Mouse (Mus musculus): Measurements from ENCODE around the gene Lsamp.

Gene Lsamp

DNA sequence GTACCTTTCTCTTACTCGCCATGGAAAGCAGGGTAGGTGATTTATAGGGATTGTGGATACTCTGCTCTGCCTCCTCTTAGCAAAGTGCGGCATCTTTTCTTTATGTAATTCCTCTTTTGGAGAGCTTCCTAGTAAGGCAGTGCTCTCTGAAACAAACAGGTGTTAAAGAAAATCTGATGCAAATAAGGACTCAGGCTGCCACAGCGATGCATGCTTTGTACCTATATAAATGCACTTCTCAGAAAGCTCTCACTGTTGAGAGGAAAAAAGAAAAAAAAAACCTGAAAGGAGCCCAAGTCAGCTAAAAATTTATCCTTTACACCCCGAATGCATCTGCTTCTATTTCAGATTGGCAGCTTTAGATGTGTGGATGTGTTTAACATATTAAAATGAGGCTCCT is 2095.4 kb downstream of the Lsamp start:
- no peak for DNase-seq (ENCODE audit: low spot score)

DNA sequence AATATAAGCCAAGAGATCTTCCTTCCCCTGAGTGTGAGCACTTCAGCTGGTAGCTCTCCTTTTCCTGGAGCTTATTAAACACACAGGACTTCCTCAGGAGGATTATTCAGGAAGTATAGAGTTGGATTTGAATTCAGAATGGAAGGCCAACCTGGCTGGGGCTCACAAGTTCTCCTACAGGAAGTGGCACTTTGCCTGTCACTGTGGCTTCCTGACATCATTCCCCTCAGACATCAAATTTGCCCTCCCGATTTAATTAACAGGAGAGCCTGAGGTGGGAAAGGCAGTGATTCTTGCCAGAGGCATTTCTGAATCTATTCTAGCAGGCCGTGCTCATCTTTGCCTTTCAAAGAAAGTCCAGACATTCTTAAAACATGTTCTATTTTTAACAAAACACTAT is 2097.4 kb downstream of the Lsamp start:
- no peak for DNase-seq (ENCODE audit: low spot score)

DNA sequence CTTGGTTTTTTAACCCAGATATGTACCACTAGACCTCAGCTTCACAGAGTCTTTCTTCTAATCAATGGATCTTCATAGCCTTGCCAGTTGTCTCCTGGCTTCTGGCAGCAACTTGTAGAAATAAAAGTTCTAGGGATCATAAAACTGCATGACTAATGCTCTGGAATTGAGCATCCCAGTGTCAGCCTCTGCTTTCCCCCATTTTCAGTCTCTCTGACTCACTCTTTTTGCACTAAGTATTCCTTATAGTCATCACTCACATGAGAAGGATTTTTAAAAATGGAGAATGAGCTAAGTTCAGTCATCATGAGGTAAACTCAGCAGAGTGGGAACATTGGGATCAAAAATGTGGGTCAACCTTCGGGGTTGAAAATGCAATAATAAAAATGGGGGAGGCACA is 2113.3 kb downstream of the Lsamp start:
- no peak for DNase-seq (ENCODE audit: low spot score)

DNA sequence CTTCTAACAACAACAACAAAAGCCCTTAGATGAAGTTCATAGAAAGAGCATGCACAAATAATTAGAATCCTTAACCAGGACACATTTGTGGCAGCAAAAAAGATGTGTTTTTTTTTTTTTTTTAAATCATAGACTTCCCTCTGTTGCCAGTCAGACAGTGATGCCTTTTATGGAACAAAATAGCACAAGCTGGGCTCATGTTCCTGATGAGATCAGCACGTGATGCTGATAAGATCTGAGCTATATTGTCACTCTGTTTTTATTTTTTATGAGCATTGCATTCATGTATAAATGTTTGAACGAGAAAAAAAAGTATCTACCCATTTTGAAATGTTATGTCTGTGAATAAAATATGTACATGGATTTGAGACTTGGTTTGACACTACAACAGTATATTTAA is 2118.0 kb downstream of the Lsamp start:
- no peak for DNase-seq (ENCODE audit: low spot score)

DNA sequence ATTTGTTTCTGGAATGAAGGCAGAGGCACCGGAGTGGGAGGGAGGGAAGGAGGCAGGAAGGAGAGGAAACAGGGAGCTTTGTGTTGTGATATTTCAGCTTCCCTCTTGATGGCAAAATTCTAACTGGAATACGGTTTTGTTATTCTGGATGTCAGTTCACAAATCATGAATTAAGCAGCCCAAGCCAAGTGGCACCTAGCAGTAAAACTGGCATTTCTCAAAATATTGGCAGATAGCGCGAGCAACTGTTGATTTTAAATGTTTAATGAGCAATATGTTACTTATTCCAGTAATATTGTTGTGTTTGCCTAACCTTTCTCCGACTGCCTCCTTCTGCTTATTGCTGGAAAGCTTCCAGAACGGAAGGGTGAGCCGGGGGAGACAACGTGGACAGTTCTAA is 2118.5 kb downstream of the Lsamp start:
- no peak for DNase-seq (ENCODE audit: low spot score)

DNA sequence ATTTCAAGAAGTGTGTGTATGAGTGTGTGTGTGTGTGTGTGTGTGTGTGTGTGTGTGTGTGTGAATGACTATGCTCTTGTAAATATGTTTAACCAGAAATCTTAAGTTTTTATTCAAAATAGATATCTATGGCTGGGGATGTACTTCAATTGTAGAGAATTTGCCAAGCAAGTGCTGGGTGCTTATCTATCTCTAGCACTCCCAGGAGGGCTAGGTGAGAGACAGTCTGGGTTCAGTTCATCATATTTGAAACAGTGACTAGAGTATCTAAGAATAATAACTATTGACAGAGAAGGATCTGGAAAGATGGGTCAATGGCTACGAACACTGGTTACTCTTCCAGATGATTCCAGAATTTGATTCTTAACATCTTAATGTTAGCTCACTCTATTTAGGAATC is 2128.1 kb downstream of the Lsamp start:
- no peak for DNase-seq (ENCODE audit: low spot score)

DNA sequence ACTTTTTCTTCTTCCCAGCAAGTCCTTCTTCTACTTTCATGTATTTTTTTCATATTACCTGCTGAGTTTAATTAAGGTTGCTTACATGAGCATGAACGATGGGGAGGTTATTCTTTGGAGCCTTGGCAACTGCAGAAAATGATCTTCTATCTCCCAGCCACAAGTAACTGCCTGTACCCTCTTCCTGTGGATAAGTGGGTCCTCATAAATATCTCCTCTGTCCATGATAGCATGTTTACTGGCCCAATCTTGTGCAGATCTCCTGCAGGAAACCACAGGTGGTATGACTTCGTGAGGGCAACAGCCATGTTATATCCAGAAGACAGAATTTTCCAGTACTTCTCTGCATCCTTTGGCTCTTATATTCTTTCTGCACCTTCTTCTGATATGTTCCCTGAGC is 2129.1 kb downstream of the Lsamp start:
- no peak for DNase-seq (ENCODE audit: low spot score)

DNA sequence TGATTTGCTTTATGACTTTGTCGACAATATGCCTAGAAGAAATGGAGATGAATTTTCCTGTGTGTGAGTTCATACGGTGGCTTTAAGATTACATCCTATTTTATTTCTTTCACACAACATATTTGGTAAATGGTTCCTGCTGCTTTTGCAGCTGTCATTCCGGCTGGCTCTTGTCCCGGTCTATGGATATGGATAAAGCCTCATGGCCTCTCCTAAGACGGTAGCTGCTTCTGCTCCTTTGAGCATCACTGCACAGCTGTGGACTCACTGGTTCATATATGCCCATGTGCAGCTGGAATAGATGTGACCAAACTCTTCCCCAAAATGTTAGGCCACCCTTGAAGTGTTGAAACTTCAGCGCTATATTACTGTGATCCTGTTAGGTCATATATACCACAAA is 2137.6 kb downstream of the Lsamp start:
- no peak for DNase-seq (ENCODE audit: low spot score)

DNA sequence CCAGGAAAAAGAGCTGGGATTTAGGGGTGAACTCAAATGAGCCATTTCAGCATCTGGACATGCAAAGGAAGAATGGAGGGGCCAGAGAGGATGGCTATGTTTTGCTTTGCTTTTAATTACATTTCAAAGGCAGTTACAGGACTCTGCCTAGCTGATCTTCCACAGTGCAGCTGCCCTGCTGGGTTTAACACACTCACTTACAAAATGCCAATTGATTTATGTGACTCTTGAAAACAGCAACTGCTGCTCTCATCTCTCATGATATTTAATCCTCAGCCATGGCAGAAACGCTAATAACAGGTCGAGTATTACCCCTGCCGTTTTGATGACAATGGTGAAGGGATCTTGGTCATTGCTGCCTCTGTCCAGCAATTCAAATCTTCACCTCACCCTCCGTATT is 2139.7 kb downstream of the Lsamp start:
- no peak for DNase-seq (ENCODE audit: low spot score)

DNA sequence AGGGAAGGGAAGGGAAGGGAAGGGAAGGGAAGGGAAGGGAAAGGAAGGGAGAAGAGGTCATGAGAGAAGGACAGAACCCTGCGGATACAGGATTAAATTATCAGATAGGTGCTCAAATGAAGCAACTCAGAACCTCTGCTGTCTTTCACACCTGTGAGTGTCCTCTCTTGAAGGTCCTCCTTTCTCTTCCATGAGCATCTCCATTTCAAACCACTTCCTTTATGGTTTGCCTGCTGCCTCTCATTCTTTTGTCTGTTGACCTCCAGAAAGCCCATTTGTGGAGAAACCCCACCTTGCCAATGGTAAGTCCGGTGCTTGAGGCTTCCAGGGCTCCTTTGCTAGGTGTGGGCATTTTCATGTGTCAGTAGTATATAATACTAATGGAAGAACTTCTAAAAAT is 2141.9 kb downstream of the Lsamp start:
- no peak for DNase-seq (ENCODE audit: low spot score)

DNA sequence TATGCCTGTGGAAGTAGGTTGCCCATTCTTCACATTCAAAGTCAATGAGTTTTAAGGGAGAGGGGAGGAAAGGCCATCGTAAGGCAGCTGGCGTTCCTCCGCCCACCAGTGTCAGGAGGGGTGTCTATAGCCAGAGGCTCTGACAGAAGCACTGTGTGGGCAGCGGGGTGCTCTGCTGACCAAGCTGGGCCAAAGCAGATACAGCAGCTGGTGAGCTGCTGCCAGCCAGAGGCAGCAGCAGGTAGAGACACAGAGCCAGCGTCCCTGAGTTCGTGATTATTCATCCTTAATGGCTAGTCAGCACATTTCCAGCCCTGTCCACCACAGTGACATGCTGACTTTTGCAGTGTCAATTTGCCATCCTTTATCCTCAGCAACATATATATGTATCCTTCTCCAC is 2163.0 kb downstream of the Lsamp start:
- DNase-seq (ENCODE audit: low spot score) = no peak

DNA sequence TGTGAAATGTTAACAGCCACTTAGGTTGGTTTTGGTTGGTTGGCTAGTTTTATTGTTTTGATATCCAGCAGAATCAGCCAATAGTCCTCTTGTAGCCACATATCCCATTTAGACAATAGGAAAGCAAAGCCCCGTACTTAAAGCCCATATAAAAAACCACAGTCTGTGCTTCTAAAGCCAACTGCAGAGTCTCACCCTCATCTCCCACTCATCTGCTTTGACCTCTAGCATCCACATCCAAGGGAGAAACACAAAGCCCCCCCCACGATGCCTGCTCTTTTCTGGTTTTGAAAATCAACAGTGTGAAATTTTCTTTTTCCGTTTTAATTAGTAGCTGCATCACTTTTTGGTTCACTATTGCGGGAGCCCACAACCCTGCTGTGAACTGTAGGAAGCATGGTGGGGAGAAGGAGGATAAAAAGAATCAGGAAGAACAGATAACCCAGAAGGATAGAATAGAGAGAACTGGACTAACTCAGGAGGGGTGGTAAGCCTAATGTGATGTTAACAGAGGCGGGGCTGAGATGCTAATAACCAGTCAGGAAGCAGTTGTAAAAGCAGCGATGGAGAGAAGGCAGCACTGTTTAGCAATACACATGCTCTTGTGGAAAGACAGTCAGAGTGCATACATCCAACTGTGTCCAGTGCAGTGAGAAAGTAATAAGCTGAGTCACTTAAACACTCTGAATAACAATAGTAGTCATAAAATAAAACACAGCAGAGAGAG is 2165.2 kb downstream of the Lsamp start:
- no peak for DNase-seq (ENCODE audit: low spot score)

DNA sequence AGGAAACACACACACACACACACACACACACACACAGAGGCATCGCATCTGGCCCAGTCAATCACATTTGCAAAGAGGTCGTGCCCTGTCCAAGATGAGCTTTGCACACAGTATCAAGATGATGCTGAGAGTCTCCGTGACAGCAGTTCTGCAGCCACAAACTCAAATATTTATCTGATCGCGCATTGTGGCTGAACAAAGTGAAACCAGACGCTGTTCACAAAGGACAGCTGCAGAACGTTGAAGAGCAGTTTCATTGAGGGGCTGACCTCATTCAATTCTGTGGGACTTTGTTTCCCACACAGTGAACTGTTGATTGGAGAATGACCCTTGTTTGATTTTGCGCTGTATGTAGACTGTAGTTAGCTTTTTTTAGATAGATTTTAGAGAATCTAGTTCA is 2168.5 kb downstream of the Lsamp start:
- DNase-seq (ENCODE audit: low spot score) = no peak

DNA sequence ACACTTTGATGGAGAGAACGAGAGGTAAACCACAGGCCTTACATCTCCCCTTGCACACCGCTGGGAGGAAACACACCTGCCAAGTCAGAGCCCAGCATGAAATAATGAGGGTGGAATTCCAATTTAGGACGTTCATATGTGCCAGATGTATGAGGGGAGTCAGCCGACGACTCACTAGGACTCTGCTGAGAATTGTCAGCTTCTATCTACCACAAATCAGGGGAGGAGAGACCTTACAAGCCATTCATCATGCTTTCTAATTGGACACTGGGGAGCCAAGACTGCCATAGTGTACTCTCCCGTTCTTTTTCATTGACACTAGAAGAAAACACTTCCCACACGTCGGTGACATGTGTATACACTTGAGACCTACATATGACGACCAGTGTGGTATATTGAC is 2173.7 kb downstream of the Lsamp start:
- no peak for DNase-seq (ENCODE audit: low spot score)

DNA sequence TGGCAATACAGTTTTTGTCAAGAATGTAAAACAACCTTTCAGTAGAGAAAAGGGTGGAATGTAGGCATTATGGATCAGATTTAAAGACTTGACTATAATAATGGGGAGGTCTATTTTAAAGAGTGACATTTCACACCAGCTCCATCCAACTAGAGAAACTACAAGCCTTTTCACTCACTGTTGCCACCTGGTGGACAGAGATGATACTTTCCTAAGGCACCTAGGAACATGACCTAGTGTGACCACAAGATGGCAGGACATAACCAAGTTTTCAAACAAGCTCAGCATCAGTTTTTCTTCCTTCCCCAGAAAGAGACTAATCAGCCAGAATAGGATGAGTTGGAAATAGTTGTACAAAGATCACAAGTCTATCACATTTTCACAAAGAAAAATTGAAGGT is 2180.8 kb downstream of the Lsamp start:
- peak; percentile 61 for DNase-seq (ENCODE audit: low spot score)

DNA sequence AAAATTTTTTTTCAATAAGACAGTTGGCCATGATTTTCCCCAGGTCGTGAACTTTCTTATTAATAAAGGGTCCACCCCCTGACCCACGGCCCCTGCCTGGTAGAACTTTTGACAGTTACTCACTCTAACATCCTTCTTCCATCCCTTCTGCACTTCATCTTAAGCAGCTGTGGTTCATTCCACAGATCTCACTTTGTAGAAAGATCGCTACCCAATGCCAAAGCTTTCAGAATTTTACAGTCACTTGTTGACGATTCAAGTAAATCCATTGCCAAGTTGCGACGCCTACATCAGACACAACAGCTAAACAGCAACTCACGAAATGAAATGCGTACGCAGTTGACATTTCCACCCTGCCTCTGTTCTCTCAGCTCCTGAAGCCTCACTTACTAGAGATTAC is 2184.1 kb downstream of the Lsamp start:
- DNase-seq (ENCODE audit: low spot score) = no peak

DNA sequence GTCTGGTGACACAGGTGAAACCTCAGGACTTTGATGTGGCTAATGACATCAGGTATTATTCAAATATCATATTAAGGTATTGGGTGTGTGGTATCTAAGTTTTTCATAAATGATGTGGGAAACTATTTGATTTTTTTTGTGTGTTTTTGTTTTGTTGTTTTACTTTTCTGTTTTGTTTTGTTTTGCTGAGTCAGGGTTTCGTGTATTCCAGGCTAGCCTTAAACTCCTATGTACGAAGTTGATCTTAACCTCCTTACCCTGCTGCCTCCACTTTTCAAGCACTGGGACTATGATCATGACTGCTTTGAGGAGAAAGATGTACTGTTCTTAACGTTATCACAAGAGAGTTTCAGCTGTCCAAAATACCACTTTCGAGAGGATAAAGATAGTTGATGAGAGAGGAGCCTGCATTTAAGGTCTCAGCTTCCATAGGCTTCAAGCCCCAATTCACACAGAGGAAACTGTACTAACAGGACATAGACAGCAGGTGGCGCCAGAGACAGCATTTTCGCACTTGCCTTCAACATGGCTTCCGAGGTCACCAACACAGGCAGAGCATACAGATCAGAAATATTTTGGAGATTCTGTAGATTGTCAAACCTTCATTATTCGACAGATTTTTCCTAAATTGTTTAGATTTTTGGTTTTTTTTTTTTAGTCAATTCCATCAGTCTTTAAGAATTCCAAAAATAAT is 2185.4 kb downstream of the Lsamp start:
- DNase-seq (ENCODE audit: low spot score) = peak; percentile 71

DNA sequence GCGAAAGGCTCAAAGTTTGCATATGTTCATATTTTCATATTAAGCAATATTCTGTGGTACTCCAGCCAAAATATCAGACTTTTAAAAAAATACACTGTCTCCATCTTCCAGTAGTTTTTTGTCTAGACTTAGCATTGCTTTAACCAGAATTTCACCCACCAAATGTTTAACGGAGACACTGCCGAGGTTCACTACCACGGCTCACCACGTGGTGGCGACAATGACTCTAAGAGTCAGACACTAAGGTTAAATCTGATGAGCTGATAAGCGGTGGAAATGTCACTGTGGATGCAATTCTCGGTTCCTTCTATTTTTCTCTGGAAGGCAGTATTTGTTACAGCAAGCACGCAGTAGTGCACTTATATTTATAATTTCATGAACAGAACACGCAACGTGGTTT is 2188.3 kb downstream of the Lsamp start:
- peak; percentile 56 for DNase-seq (ENCODE audit: low spot score)

DNA sequence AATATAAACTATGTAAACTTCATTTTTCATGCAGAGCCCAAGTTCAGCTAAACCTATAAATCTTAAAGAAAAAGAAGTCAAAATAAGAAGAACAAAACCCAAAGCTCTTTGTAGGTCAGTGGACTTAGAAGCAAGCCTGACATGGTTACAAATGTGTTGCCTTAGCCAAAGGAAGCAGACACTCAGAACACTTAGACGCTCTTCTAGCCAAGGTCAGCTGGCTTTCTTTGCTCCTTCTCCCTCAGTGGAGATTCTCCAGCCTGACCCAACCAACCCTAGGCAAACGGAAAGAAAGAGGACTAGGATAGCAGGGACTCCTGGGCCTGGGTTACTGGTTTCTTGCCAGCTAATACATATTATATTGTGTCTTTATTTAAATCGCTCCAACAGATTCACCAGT is 2194.7 kb downstream of the Lsamp start:
- DNase-seq (ENCODE audit: low spot score) = no peak

DNA sequence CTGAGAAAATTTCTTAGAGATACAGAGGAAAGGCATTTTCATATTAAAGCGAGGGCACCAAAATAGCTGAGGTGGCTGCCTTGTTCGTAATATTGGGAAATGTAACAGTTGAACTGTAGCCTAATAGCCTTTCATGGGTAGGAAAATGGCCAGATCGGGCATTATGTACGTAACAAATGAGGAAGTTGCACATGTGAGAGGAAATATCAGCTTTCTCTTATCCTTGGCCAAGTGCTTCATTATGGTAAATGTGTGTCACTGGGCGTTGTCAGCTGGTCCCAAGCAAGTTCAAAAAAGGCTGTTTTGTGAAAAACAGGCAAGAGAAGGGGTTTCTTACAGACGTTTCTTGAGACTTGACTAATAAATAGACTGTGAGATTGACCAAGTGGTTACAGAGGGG is 2195.9 kb downstream of the Lsamp start:
- DNase-seq (ENCODE audit: low spot score) = no peak

DNA sequence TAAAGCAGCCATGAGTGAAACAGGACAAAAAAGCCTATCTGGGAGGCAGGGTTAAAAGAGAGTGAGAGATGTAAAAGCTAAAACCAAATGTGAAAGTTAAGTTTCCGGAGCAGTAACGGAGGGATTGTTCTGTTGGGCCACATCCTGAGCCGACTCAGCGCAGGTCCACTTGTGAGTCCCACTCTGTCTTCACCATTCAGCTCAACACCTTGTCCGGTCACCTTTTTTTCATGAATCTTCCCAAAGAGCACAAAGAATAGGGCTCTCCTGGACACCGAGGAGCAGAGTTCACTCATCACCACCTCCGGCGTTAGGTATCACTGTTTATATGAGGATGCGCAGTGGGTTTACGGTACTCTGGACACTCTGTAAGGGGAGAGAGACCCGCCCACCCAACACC is 2196.3 kb downstream of the Lsamp start:
- no peak for DNase-seq (ENCODE audit: low spot score)

DNA sequence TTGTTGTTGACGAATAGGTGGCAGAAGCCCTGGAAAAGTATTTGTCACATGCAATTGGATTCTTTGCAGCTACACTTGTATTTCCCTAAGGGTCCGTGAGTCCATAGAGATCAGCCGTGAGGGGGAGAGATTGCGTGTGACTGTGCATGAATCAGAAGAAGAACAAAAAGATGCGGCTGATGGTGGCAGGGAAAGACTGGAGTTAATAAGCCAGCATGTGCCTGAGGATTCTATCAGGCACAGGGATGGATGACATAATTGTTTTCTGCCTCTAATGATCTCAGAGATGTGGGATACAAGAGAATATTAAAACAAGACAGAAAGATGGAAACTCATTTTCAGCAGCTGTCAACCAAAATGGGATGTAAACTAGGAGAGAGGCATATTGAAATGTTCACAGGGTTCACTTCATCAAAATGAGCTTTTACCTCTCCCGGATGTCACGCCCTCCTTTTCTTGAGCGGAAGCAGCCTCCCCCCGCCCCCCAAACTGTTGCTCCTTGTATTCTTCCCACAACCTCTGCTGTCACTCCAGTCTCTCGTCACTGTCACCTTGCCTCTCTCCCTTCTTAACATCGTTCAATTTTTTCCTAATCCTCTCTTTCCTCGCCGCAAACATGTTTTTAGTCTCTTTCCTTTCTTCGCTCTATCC is 2205.4 kb downstream of the Lsamp start:
- DNase-seq (ENCODE audit: low spot score) = no peak
